Mouse (Mus musculus) MEL (cell line): Measurements from ENCODE around the gene Arap1. TPM values are rescaled to one million over a fixed set of nuclear protein-coding genes. Genes with fewer than 3 reads are reported as not detected.

Experiments used
- DNase-seq: peaks from one replicate; pipeline ENCODE4 v3.0.0; 2011; ENCODE audit warnings: low read depth, low spot score
- H3K27ac ChIP-seq: 2 replicates; pipeline ENCODE4 v1.5.1; 2012; ENCODE audit warnings: low read depth, mild to moderate bottlenecking, control low read depth, low read length, moderate library complexity; ENCODE audit not compliant: control insufficient read depth
- H3K27me3 ChIP-seq, 2 experiments: fragments of 150-350 bp in 1 of 2; sonication (generic) in 1 of 2; 2 replicates each; pipeline ENCODE4 v1.6.1; 2012; ENCODE audit warnings: low read length in 2 of 2, mild to moderate bottlenecking in 2 of 2, improper control_type of control experiment in 1 of 2, moderate library complexity in 1 of 2; ENCODE audit not compliant: insufficient read depth in 2 of 2, control insufficient read depth in 1 of 2
- H3K36me3 ChIP-seq, 2 experiments: 2 replicates each; pipeline ENCODE4 v1.6.1; 2012 to 2014; ENCODE audit warnings: low read length in 2 of 2, improper control_type of control experiment in 1 of 2, inconsistent platforms in 1 of 2, mild to moderate bottlenecking in 1 of 2; ENCODE audit not compliant: insufficient read depth in 2 of 2, control insufficient read depth in 1 of 2
- H3K4me1 ChIP-seq, 2 experiments: fragments of 150-350 bp in 1 of 2; sonication (generic) in 1 of 2; 2 replicates each; pipeline ENCODE4 v1.6.1; 2012; ENCODE audit warnings: low read length in 2 of 2, improper control_type of control experiment in 1 of 2, mild to moderate bottlenecking in 1 of 2; ENCODE audit not compliant: insufficient read depth in 2 of 2, control insufficient read depth in 1 of 2
- H3K4me3 ChIP-seq, 2 experiments: fragments of 150-350 bp in 1 of 2; sonication (generic) in 1 of 2; 2 replicates each; pipeline ENCODE4 v1.5.1; 2012; ENCODE audit warnings: low read depth in 2 of 2, low read length in 2 of 2, mild to moderate bottlenecking in 2 of 2, moderate library complexity in 2 of 2, control low read depth in 1 of 2, improper control_type of control experiment in 1 of 2; ENCODE audit not compliant: control insufficient read depth in 1 of 2, insufficient read depth in 1 of 2
- H3K79me2 ChIP-seq: 2 replicates; pipeline ENCODE4 v1.6.1; 2012; ENCODE audit warnings: mild to moderate bottlenecking, low read length, moderate library complexity; ENCODE audit not compliant: control insufficient read depth, poor library complexity, insufficient read depth
- H3K9ac ChIP-seq: 2 replicates; pipeline ENCODE4 v1.6.1; 2012; ENCODE audit warnings: low read depth, mild to moderate bottlenecking, control low read depth, low read length, moderate library complexity; ENCODE audit not compliant: control insufficient read depth, poor library complexity, severe bottlenecking
- H3K9me3 ChIP-seq: fragments of 150-350 bp; sonication (generic); replicated peaks from 2 replicates; pipeline ENCODE4 v1.6.1; 2012; ENCODE audit warnings: mild to moderate bottlenecking, low read length, improper control_type of control experiment, moderate library complexity; ENCODE audit not compliant: insufficient read depth
- CHD1 ChIP-seq: IDR thresholded peaks from 2 replicates; pipeline ENCODE4 v1.6.1; 2012; ENCODE audit warnings: low read depth, mild to moderate bottlenecking, inconsistent platforms, low read length, improper control_type of control experiment
- CHD2 ChIP-seq: IDR thresholded peaks from 2 replicates; pipeline ENCODE4 v1.6.1; 2011; ENCODE audit warnings: low read length, improper control_type of control experiment
- ELF1 ChIP-seq: IDR thresholded peaks from 2 replicates; pipeline ENCODE4 v1.6.1; 2014; ENCODE audit warnings: low read depth, mild to moderate bottlenecking, inconsistent platforms, low read length, improper control_type of control experiment, moderate library complexity
- ETS1 ChIP-seq: IDR thresholded peaks from 2 replicates; pipeline ENCODE4 v1.6.1; 2012; ENCODE audit warnings: low read depth, mild to moderate bottlenecking, inconsistent platforms, low read length, improper control_type of control experiment, moderate library complexity
- GABPA ChIP-seq: IDR thresholded peaks from 2 replicates; pipeline ENCODE4 v1.6.1; 2012; ENCODE audit warnings: low read depth, mild to moderate bottlenecking, inconsistent platforms, low read length, improper control_type of control experiment, moderate library complexity
- GATA1 ChIP-seq: IDR thresholded peaks from 2 replicates; pipeline ENCODE4 v1.6.1; 2011; ENCODE audit warnings: low read depth, low read length, improper control_type of control experiment
- HCFC1 ChIP-seq: IDR thresholded peaks from 2 replicates; pipeline ENCODE4 v1.6.1; 2012; ENCODE audit warnings: low read depth, mild to moderate bottlenecking, inconsistent platforms, low read length, improper control_type of control experiment, moderate library complexity
- JUND ChIP-seq: IDR thresholded peaks from 2 replicates; pipeline ENCODE4 v1.6.1; 2011; ENCODE audit warnings: low read depth, mild to moderate bottlenecking, improper control_type of control experiment, low read length
- MAX ChIP-seq: IDR thresholded peaks from 2 replicates; pipeline ENCODE4 v1.6.1; 2011; ENCODE audit warnings: low read length, improper control_type of control experiment
- MYC ChIP-seq: IDR thresholded peaks from 2 replicates; pipeline ENCODE4 v1.6.1; 2011; ENCODE audit warnings: low read depth, mild to moderate bottlenecking, low read length, improper control_type of control experiment, moderate library complexity
- NELFE ChIP-seq: IDR thresholded peaks from 2 replicates; pipeline ENCODE4 v1.6.1; 2011; ENCODE audit warnings: low read depth, low read length, improper control_type of control experiment
- NRF1 ChIP-seq: IDR thresholded peaks from 2 replicates; pipeline ENCODE4 v1.6.1; 2014; ENCODE audit warnings: low read depth, mild to moderate bottlenecking, inconsistent platforms, low read length, improper control_type of control experiment, moderate library complexity; ENCODE audit not compliant: poor library complexity, insufficient read depth, severe bottlenecking
- POLR2AphosphoS5 ChIP-seq: IDR thresholded peaks from 2 replicates; pipeline ENCODE4 v1.6.1; 2012; ENCODE audit warnings: low read depth, borderline replicate concordance, mild to moderate bottlenecking, inconsistent platforms, low read length, moderate library complexity, mixed read lengths
- RAD21 ChIP-seq: IDR thresholded peaks from 2 replicates; pipeline ENCODE4 v1.6.1; 2011; ENCODE audit warnings: mild to moderate bottlenecking, low read depth, low read length, improper control_type of control experiment
- RCOR1 ChIP-seq: IDR thresholded peaks from 2 replicates; pipeline ENCODE4 v1.6.1; 2012; ENCODE audit warnings: low read depth, mild to moderate bottlenecking, inconsistent platforms, low read length, improper control_type of control experiment
- SIN3A ChIP-seq: IDR thresholded peaks from 2 replicates; pipeline ENCODE4 v1.6.1; 2012; ENCODE audit warnings: low read length, improper control_type of control experiment, inconsistent platforms
- TAL1 ChIP-seq: IDR thresholded peaks from 2 replicates; pipeline ENCODE4 v1.6.1; 2012; ENCODE audit warnings: mild to moderate bottlenecking, inconsistent platforms, low read length, moderate library complexity, mixed read lengths
- TCF12 ChIP-seq: IDR thresholded peaks from 2 replicates; pipeline ENCODE4 v1.6.1; 2014; ENCODE audit warnings: low read depth, mild to moderate bottlenecking, inconsistent platforms, low read length, improper control_type of control experiment, moderate library complexity
- USF1 ChIP-seq: IDR thresholded peaks from 2 replicates; pipeline ENCODE4 v1.6.1; 2014; ENCODE audit warnings: low read depth, mild to moderate bottlenecking, inconsistent platforms, low read length, improper control_type of control experiment, moderate library complexity
- ZKSCAN1 ChIP-seq: IDR thresholded peaks from 2 replicates; pipeline ENCODE4 v1.6.1; 2012; ENCODE audit warnings: low read depth, mild to moderate bottlenecking, inconsistent platforms, low read length, improper control_type of control experiment, moderate library complexity
- polyA plus RNA-seq, 2 experiments: library from polyadenylated mRNA; stranded (reverse) in 1 of 2; unstranded in 1 of 2; fragments of >175 nt in 1 of 2; fragments of >200 nt in 1 of 2; gene quantifications; 2 replicates each; pipeline versions ENCODE4 v1.2.1 to v1.2.4; 2012; ENCODE audit warnings: low replicate concordance in 2 of 2, low read depth in 1 of 2; ENCODE audit not compliant: insufficient read length in 2 of 2, insufficient read depth in 1 of 2, missing spikeins in 1 of 2
- total RNA-seq: library from RNA; depleted of rRNA; stranded (reverse); fragments of 300-350 nt; gene quantifications from 2 replicates; pipeline ENCODE4 v1.2.3, GENCODE M21; 2012

Arap1 gene
- total and polyA plus RNA-seq, 3 experiments = 13.6 to 27.1 TPM; not detected in 1

- H3K4me3 ChIP-seq = no peak overlapping the region
- DNase-seq = no peak
- H3K27ac ChIP-seq = no peak overlapping the region
- no peak overlapping the region for H3K9ac ChIP-seq
- TF ChIP-seq RAD21 (no peak), GABPA (no peak), NRF1 (no peak)
- no peaks in the 10 kb centered on the region for H3K4me1 ChIP-seq
- no peaks in the 10 kb centered on the region for H3K36me3 ChIP-seq
- no peaks in the 10 kb centered on the region for H3K9me3 ChIP-seq
- H3K79me2 ChIP-seq = no peaks in the 10 kb centered on the region
- peaks cover 4 to 6% of the 10 kb centered on the region in 2 experiments for H3K27me3 ChIP-seq
These were observed 106.6 kb downstream of the Arap1 start for GRCm38 (mm10) chr7:101454479-101454878.

GRCm38 (mm10) chr7:101455141-101455540 lies 107.3 kb downstream of the Arap1 start:
- H3K79me2 ChIP-seq = no peaks in the 10 kb centered on the region
- H3K9me3 ChIP-seq = no peaks in the 10 kb centered on the region
- no peak overlapping the region for H3K9ac ChIP-seq
- peaks cover 4 to 6% of the 10 kb centered on the region in 2 experiments for H3K27me3 ChIP-seq
- no peak overlapping the region for H3K4me3 ChIP-seq
- TF ChIP-seq POLR2AphosphoS5 (no peak), CHD1 (no peak), JUND (no peak), ETS1 (no peak), MAX (no peak), NRF1 (no peak), USF1 (no peak), ELF1 (no peak), HCFC1 (no peak), TAL1 (no peak), ZKSCAN1 (no peak), GABPA (no peak), NELFE (no peak), MYC (no peak), TCF12 (no peak), RCOR1 (no peak), SIN3A (no peak), CHD2 (no peak), RAD21 (no peak), GATA1 (no peak)
- H3K4me1 ChIP-seq = no peaks in the 10 kb centered on the region
- DNase-seq = no peak
- no peaks in the 10 kb centered on the region for H3K36me3 ChIP-seq
- no peak overlapping the region for H3K27ac ChIP-seq
